Mouse (Mus musculus) E14TG2a.4 (cell line): ENCODE measurements at regions not wholly inside any gene's neighbourhood (a gene's known extent, or its start where the extent isn't known, plus 50 kb on each side); places are given as distances from the start of the nearest gene placed in this dataset.

Source experiments
- CTCF ChIP-seq: conservative IDR thresholded peaks from 2 replicates; pipeline ENCODE4 v1.5.1; 2014; ENCODE audit warnings: low read length
- NANOG ChIP-seq: IDR thresholded peaks from 2 replicates; pipeline ENCODE4 v1.6.1; 2014; ENCODE audit warnings: borderline replicate concordance, low read length, mixed read lengths
- POU5F1 ChIP-seq: IDR thresholded peaks from 2 replicates; pipeline ENCODE4 v1.6.1; 2014; ENCODE audit warnings: low read length, borderline replicate concordance

DNA sequence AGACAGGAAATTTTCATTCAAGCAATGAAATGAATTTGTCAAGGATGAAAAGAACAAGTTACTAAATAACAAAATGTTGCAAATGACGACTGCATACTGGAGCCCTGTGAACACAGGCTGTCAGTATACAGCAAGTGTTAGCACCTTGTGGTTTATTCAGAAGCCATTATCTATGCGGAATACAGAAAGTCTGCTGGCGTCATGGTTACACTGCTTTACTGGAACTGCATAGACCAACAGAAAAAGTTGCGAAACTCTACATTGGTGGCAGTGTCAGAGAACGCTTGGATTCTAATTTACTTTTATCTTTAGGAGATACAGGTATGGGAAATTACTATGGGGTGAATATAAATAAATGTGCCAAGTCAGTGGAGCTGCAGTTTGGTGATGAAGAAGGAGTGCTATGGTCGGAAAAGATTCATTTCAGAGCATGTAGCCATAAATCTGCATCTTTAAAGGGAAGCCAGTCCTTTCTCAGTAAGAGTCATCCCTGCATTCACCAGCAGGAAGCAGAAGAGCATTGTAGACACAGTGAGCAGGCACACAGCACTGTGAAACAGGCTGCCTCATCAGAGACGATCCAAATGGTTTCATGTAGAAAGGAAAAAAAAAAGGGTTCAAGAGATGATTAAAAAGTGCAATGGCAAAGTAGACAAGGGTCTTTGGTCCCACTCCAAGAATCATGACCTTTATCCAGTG is 586.3 kb downstream of the Kctd12 start:
- TF ChIP-seq CTCF (no peak), POU5F1 (no peak), NANOG (no peak)
